Mouse (Mus musculus) bone marrow, adult 2 months (tissue): ENCODE results near the gene Epha5.

ENCODE experiments used
- CTCF ChIP-seq: fragments of 200-500 bp; IDR thresholded peaks from 2 replicates; pipeline ENCODE4 v1.5.1; 2011; ENCODE audit warnings: low read length, control low read depth; ENCODE audit not compliant: control insufficient read depth, insufficient read depth
- POLR2A ChIP-seq: fragments of 200-500 bp; IDR thresholded peaks from 2 replicates; pipeline ENCODE4 v1.6.1; 2011; ENCODE audit warnings: low read depth, mild to moderate bottlenecking, control low read depth, low read length, borderline replicate concordance; ENCODE audit not compliant: control insufficient read depth

DNA sequence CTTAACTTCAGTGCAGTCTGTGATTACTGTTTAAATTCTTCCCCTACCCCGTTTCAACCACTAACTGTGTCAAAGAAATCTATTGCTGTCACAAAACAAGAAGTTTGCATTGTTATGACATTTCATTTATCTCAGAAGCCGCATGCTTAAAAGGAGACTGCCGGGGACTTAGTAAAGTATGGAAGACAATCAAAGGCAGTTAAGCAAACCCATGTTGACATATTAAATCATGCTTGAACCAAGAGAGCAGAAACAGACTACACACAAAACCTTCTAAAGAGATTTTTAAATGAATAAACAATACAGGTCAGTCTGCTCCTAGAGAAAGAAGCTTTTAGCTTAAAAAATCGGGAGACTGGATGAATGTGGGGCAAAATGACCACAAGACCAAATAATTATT is 97.0 kb downstream of the Epha5 start:
- TF ChIP-seq CTCF (no peak), POLR2A (no peak)
